Comparison of ENCODE assay signal across 10 mouse cellular contexts in genomic region chr2:74746298-74746921, GRCm38 (mm10). TPM values are rescaled to one million over a fixed set of nuclear protein-coding genes. Genes with fewer than 3 reads are reported as not detected.
DNase-seq lines count a peak whose midpoint lies in the region; ATAC-seq and TF ChIP-seq lines count a peak whose summit lies in the region.
"Had no signal": no experiment of that assay in that cellular context is flagged by ENCODE, and none has a peak within 500 bp of the region (broad histone marks: within the 10 kb centered on the region; RNA-seq: fewer than 3 reads in every experiment).

No protein-coding gene starts in this region.

- H3K27me3 ChIP-seq in kidney, postnatal 0 days (ENCODE audit: insufficient read depth, low read length), result no peaks in the 10 kb centered on the region; the same call in 1 of the 2 replicates
- peaks cover 76% of the 10 kb centered on the region for H3K27me3 ChIP-seq in hindbrain, embryonic 13.5 days
- H3K27me3 ChIP-seq in neural tube, embryonic 11.5 days (ENCODE audit: control insufficient read depth, insufficient read depth, low read length), result no peaks in the 10 kb centered on the region

- ATAC-seq in kidney, postnatal 0 days (replicated peaks; ENCODE audit: low FRiP score, low read depth), result no peak
- no peak for ATAC-seq in hindbrain, embryonic 13.5 days (ENCODE audit: low FRiP score)
- no peak for ATAC-seq in neural tube, embryonic 11.5 days (ENCODE audit: insufficient read depth, low FRiP score, low TSS enrichment)

- no peaks in the 10 kb centered on the region for H3K36me3 ChIP-seq in kidney, postnatal 0 days (ENCODE audit: insufficient read depth, low read length)
- peaks cover 15% of the 10 kb centered on the region for H3K36me3 ChIP-seq in hindbrain, embryonic 13.5 days
- peaks cover 2% of the 10 kb centered on the region for H3K36me3 ChIP-seq in neural tube, embryonic 11.5 days (ENCODE audit: control insufficient read depth, insufficient read depth, low read length)

- TF ChIP-seq CTCF in kidney, postnatal 0 days (IDR thresholded peaks at IDR 0.05; ENCODE audit: low read depth), result no peak

- H3K4me2 ChIP-seq in kidney, postnatal 0 days (ENCODE audit: low read length), result peak overlapping the region; percentile 40
- peak overlapping the region; percentile 71 for H3K4me2 ChIP-seq in hindbrain, embryonic 13.5 days
- peak overlapping the region; percentile 81 for H3K4me2 ChIP-seq in neural tube, embryonic 11.5 days (ENCODE audit: low read depth)

- peak overlapping the region; percentile 43 for H3K27ac ChIP-seq in kidney, postnatal 0 days
- H3K27ac ChIP-seq in hindbrain, embryonic 13.5 days, result peak overlapping the region; percentile 98
- H3K27ac ChIP-seq in neural tube, embryonic 11.5 days (ENCODE audit: low read depth, low read length), result peak overlapping the region; percentile 93

- peak overlapping the region; percentile 18 for H3K4me3 ChIP-seq in kidney, postnatal 0 days (replicated peaks; ENCODE audit: low read depth, low read length)
- H3K4me3 ChIP-seq in hindbrain, embryonic 13.5 days, result peak overlapping the region; percentile 50
- peak overlapping the region; percentile 63 for H3K4me3 ChIP-seq in neural tube, embryonic 11.5 days (ENCODE audit: low read depth, low read length)

- peaks cover 17% of the 10 kb centered on the region; the same call in 1 of the 2 replicates for H3K4me1 ChIP-seq in kidney, postnatal 0 days (replicated peaks; ENCODE audit: insufficient read depth, low read length)
- H3K4me1 ChIP-seq in hindbrain, embryonic 13.5 days (replicated peaks), result peaks cover 65% of the 10 kb centered on the region
- H3K4me1 ChIP-seq in neural tube, embryonic 11.5 days (ENCODE audit: control insufficient read depth, insufficient read depth, low read length), result peaks cover 75% of the 10 kb centered on the region

- peak overlapping the region; percentile 48 for H3K9ac ChIP-seq in kidney, postnatal 0 days (ENCODE audit: low read depth, low read length)
- peak overlapping the region; percentile 94 for H3K9ac ChIP-seq in hindbrain, embryonic 13.5 days
- H3K9ac ChIP-seq in neural tube, embryonic 11.5 days (ENCODE audit: low read length), result peak overlapping the region; percentile 98

- H3K9me3 ChIP-seq in kidney, postnatal 0 days (replicated peaks; ENCODE audit: low read length), result no peaks in the 10 kb centered on the region
- H3K9me3 ChIP-seq in hindbrain, embryonic 13.5 days, result no peaks in the 10 kb centered on the region
- H3K9me3 ChIP-seq in neural tube, embryonic 11.5 days (ENCODE audit: control insufficient read depth, low read length), result no peaks in the 10 kb centered on the region

- WGBS in kidney, postnatal 0 days, result 20% methylated on average over 57 of the region's 58 CpGs
- WGBS in hindbrain, embryonic 13.5 days, result under 1% methylated on average over 58 of the region's 58 CpGs
- WGBS in neural tube, embryonic 11.5 days, result 1% methylated on average over 58 of the region's 58 CpGs

- DNase-seq in kidney, postnatal 0 days (ENCODE audit: low spot score), result no peak
- no peak for DNase-seq in kidney, adult 9 months
- DNase-seq in embryo, embryonic 11 days, result peak; percentile 56
- DNase-seq in neural tube, embryonic 11.5 days (ENCODE audit: low spot score), result peak; percentile 56
- DNase-seq in cerebellum, postnatal 14 days, result no peak
- DNase-seq in layer of hippocampus, postnatal 14 days (ENCODE audit: low spot score in 2 of 2), result no peak

RNA-seq across cellular contexts. Expression of gene Hoxd1, which starts 16.4 kb away (rescaled TPM):
- 1.2 and 1.8 TPM in 2 replicates for polyA plus RNA-seq in kidney, postnatal 0 days (2015; fragmentation: Nextera tagmentation; extraction: Ambion mirVana)
- polyA plus RNA-seq in hindbrain, embryonic 13.5 days (2015; fragmentation: Nextera tagmentation; extraction: Ambion mirVana), result 1.6 and 2.5 TPM in 2 replicates
- 9.0 and 9.8 TPM in 2 replicates for polyA plus RNA-seq in neural tube, embryonic 11.5 days (2014; fragmentation: Nextera tagmentation; extraction: Ambion mirVana)
- under 1 TPM; 0.19 to 0.23 TPM for total RNA-seq in layer of hippocampus, postnatal 14 days (2021)
- total RNA-seq: gastrocnemius, adult 18-20 months; megakaryocyte-erythroid progenitor cell, adult 5-6 weeks had no signal
- polyA plus RNA-seq: small intestine, adult 2 months had no signal

RNA-seq across cellular contexts. Expression of gene Gm28230, which starts 19.9 kb away (rescaled TPM):
- polyA plus RNA-seq in kidney, postnatal 0 days (2015; fragmentation: Nextera tagmentation; extraction: Ambion mirVana), result 1.1 and 1.3 TPM in 2 replicates
- 1.3 and 1.5 TPM in 2 replicates for polyA plus RNA-seq in hindbrain, embryonic 13.5 days (2015; fragmentation: Nextera tagmentation; extraction: Ambion mirVana)
- polyA plus RNA-seq in neural tube, embryonic 11.5 days (2014; fragmentation: Nextera tagmentation; extraction: Ambion mirVana), result 3.9 and 5.5 TPM in 2 replicates
- total RNA-seq in layer of hippocampus, postnatal 14 days (2021), result not detected
- total RNA-seq: megakaryocyte-erythroid progenitor cell, adult 5-6 weeks had no signal

RNA-seq across cellular contexts. Expression of gene Hoxd4, which starts 34.7 kb away (rescaled TPM):
- 3.3 and 4.4 TPM in 2 replicates for polyA plus RNA-seq in kidney, postnatal 0 days (2015; fragmentation: Nextera tagmentation; extraction: Ambion mirVana)
- polyA plus RNA-seq in hindbrain, embryonic 13.5 days (2015; fragmentation: Nextera tagmentation; extraction: Ambion mirVana), result 4.1 and 4.2 TPM in 2 replicates
- polyA plus RNA-seq in neural tube, embryonic 11.5 days (2014; fragmentation: Nextera tagmentation; extraction: Ambion mirVana), result 9.2 and 11.2 TPM in 2 replicates
- total RNA-seq in layer of hippocampus, postnatal 14 days (2021), result not detected
- total RNA-seq: megakaryocyte-erythroid progenitor cell, adult 5-6 weeks had no signal

RNA-seq across cellular contexts. Expression of gene Hoxd3, which starts 34.7 kb away (rescaled TPM):
- 7.9 and 8.0 TPM in 2 replicates for polyA plus RNA-seq in kidney, postnatal 0 days (2015; fragmentation: Nextera tagmentation; extraction: Ambion mirVana)
- polyA plus RNA-seq in hindbrain, embryonic 13.5 days (2015; fragmentation: Nextera tagmentation; extraction: Ambion mirVana), result 76.0 and 82.5 TPM in 2 replicates
- 52.7 and 55.0 TPM in 2 replicates for polyA plus RNA-seq in neural tube, embryonic 11.5 days (2014; fragmentation: Nextera tagmentation; extraction: Ambion mirVana)
- not detected for total RNA-seq in layer of hippocampus, postnatal 14 days (2021)
- total RNA-seq: gastrocnemius, adult 18-20 months; megakaryocyte-erythroid progenitor cell, adult 5-6 weeks had no signal

RNA-seq across cellular contexts. Expression of gene Hoxd8, which starts 42.0 kb away (rescaled TPM):
- polyA plus RNA-seq in kidney, postnatal 0 days (2015; fragmentation: Nextera tagmentation; extraction: Ambion mirVana), result 73.4 and 76.7 TPM in 2 replicates
- polyA plus RNA-seq in hindbrain, embryonic 13.5 days (2015; fragmentation: Nextera tagmentation; extraction: Ambion mirVana), result 0.79 and 1.5 TPM in 2 replicates
- polyA plus RNA-seq in neural tube, embryonic 11.5 days (2014; fragmentation: Nextera tagmentation; extraction: Ambion mirVana), result 21.3 and 23.1 TPM in 2 replicates
- not detected for total RNA-seq in layer of hippocampus, postnatal 14 days (2021)
- total RNA-seq: megakaryocyte-erythroid progenitor cell, adult 5-6 weeks had no signal

Comparison
In these comparisons a context has a peak if more than half of its experiments do, and no peak if none do; other contexts are left out.
1. DNase-seq: peak in embryo, embryonic 11 days (single experiment) and neural tube, embryonic 11.5 days (single experiment); none in kidney, postnatal 0 days (single experiment), kidney, adult 9 months (single experiment), cerebellum, postnatal 14 days (0 of 2) and layer of hippocampus, postnatal 14 days (0 of 2).
2. H3K27ac ChIP-seq: peak in every context shown above with its lines; median percentile 98 in hindbrain, embryonic 13.5 days; 93 in neural tube, embryonic 11.5 days; 43 in kidney, postnatal 0 days.
3. H3K9ac ChIP-seq: peak in every context shown above with its lines; median percentile 98 in neural tube, embryonic 11.5 days; 94 in hindbrain, embryonic 13.5 days; 48 in kidney, postnatal 0 days.
4. Peak in every context shown above with its lines, with median percentiles within 50 percentile points of each other: H3K4me2 ChIP-seq and H3K4me3 ChIP-seq.